Mouse (Mus musculus): ENCODE data around the gene Mbd5. TPM values are rescaled to one million over a fixed set of nuclear protein-coding genes. Genes with fewer than 3 reads are reported as not detected.

Mbd5 gene
- polyA plus RNA-seq, 1 experiment from 2014 or later, result 36.5 TPM

DNA sequence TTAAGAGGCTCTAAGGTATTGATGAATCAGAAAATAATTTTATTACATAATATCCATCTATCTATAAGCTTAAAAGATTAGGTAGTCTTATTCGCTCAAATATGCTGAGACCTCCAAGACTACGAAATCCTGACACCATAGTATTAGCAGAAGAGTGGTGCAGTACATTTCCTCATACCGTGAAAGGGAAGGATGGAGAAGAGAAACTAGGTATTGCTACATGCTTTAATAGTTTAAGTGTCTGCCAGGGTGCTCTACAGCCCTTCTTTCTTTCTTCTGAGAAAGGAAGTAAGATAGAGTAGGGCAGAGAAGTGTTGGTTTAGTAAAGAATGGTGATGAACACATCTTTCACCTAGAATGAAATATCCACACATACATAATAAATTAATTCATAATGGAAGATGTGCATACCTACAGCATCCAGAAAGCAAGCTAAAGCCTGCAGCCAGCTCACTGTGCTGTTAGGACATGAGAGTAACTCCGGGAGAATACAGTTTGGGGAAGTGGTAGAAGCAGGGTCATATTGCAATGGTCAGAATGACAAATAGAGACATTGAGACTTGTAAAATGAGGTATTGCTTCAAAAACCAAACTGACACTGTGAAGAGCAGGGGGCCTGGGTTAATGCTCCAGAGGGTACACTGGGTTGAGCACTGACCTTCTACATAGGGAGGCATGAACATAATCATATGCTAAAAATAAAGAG, 326.9 kb downstream of the Mbd5 start:
- peaks cover 9% of the 10 kb centered on the region for H3K4me1 ChIP-seq (replicated peaks)
- H3K36me3 ChIP-seq, result peaks cover 11% of the 10 kb centered on the region; the same call in 1 of the 2 replicates
- no peaks in the 10 kb centered on the region for H3K27me3 ChIP-seq
- ATAC-seq (ENCODE audit: low FRiP score, low read depth), result no peak
- no peak overlapping the region for H3K27ac ChIP-seq (replicated peaks)
- 94% methylated on average over 4 of the region's 4 CpGs for WGBS
- H3K4me3 ChIP-seq, result no peak overlapping the region
- H3K9ac ChIP-seq, result no peak overlapping the region
- H3K9me3 ChIP-seq, result no peaks in the 10 kb centered on the region
- no peak overlapping the region for H3K4me2 ChIP-seq

- no peaks in the 10 kb centered on the region for H3K9me3 ChIP-seq
- ATAC-seq (ENCODE audit: low FRiP score, low read depth), result no peak
- H3K27ac ChIP-seq (replicated peaks), result no peak overlapping the region
- no peak overlapping the region for H3K4me3 ChIP-seq
- H3K4me2 ChIP-seq, result no peak overlapping the region
- peaks cover 11% of the 10 kb centered on the region; the same call in 1 of the 2 replicates for H3K36me3 ChIP-seq
- no peak overlapping the region for H3K9ac ChIP-seq
- H3K4me1 ChIP-seq (replicated peaks), result no peaks in the 10 kb centered on the region
- no peaks in the 10 kb centered on the region for H3K27me3 ChIP-seq
Measured at GRCm38 (mm10) chr2:49280496-49280895, 331.2 kb downstream of the Mbd5 start.

DNA sequence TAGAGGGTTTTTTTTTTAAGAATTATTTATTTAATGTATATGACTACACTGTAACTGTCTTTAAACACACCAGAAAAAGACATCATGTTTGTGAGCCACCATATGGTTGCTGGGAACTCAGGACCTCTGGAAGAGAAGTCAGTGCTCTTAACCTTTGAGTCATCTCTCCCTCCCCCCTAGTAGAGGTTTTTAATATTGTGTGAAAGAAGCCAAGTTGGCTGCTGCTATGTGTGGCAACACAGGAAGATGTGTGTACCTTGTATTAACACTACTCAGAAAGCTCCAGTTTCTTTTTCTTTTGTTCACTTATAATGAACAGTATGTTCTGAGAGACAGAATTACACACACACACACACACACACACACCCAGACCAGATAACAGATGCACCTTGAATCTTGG, 334.3 kb downstream of the Mbd5 start:
- Histone ChIP-seq H3K9ac (no peak overlapping the region), H3K27me3 (no peaks in the 10 kb centered on the region), H3K27ac (replicated peaks) (no peak overlapping the region), H3K4me1 (replicated peaks) (no peaks in the 10 kb centered on the region), H3K4me2 (no peak overlapping the region), H3K9me3 (no peaks in the 10 kb centered on the region), H3K36me3 (peaks cover 9% of the 10 kb centered on the region; the same call in 1 of the 2 replicates), H3K4me3 (no peak overlapping the region)
- no peak for ATAC-seq (ENCODE audit: low FRiP score, low read depth)

GRCm38 (mm10) chr2:49286965-49287364, 337.7 kb downstream of the Mbd5 start:
- H3K9me3 ChIP-seq, result no peaks in the 10 kb centered on the region
- H3K27ac ChIP-seq (replicated peaks), result no peak overlapping the region
- 11% methylated on average over 1 of the region's 1 CpGs for WGBS
- no peak for ATAC-seq (ENCODE audit: low FRiP score, low read depth)
- H3K4me1 ChIP-seq (replicated peaks), result no peaks in the 10 kb centered on the region
- H3K9ac ChIP-seq, result no peak overlapping the region
- no peak overlapping the region for H3K4me3 ChIP-seq
- no peak overlapping the region for H3K4me2 ChIP-seq
- peaks cover 8% of the 10 kb centered on the region; the same call in 1 of the 2 replicates for H3K36me3 ChIP-seq
- no peaks in the 10 kb centered on the region for H3K27me3 ChIP-seq

DNA sequence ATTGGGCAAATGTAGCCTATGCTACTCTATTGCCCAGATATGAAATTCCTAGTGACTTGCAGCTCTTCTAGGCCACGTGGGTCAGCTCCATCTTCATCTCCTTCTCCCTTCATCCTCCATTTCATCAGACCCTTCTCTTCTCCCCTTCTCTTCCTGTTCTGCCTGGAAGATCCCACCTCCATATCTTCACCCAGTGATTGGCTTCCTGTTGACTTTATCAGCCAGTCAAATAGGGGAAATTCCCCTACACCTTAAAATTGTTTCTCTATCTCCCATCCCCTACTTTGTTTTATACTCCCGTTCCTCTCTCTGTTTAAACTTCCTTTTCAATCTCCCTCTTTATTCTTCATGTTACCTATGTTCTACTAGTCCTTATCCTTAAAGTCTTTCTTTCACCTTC, 342.4 kb downstream of the Mbd5 start:
- H3K27ac ChIP-seq (replicated peaks), result no peak overlapping the region
- WGBS, result 89% methylated on average over 2 of the region's 2 CpGs
- no peaks in the 10 kb centered on the region for H3K9me3 ChIP-seq
- ATAC-seq (ENCODE audit: low FRiP score, low read depth), result no peak
- H3K4me3 ChIP-seq, result no peak overlapping the region
- no peak overlapping the region for H3K9ac ChIP-seq
- H3K4me2 ChIP-seq, result no peak overlapping the region
- H3K4me1 ChIP-seq (replicated peaks), result no peaks in the 10 kb centered on the region
- H3K36me3 ChIP-seq, result peaks cover 13% of the 10 kb centered on the region
- H3K27me3 ChIP-seq, result no peaks in the 10 kb centered on the region

GRCm38 (mm10) chr2:49312629-49313447, 363.5 kb downstream of the Mbd5 start:
- H3K27me3 ChIP-seq, result no peaks in the 10 kb centered on the region
- H3K36me3 ChIP-seq, result no peaks in the 10 kb centered on the region
- H3K9ac ChIP-seq, result no peak overlapping the region
- no peak overlapping the region for H3K27ac ChIP-seq (replicated peaks)
- 0 out of 2 replicates have a peak, but pooled peaks cover 2% of the 10 kb centered on the region for H3K4me1 ChIP-seq (replicated peaks)
- WGBS, result 41% methylated on average over 19 of the region's 19 CpGs
- H3K4me3 ChIP-seq, result peak overlapping the region; percentile 31
- H3K9me3 ChIP-seq, result no peaks in the 10 kb centered on the region
- peak overlapping the region; percentile 47 for H3K4me2 ChIP-seq
- peak; percentile 88 for ATAC-seq (ENCODE audit: low FRiP score, low read depth)

- no peak for ATAC-seq (ENCODE audit: low FRiP score, low read depth)
- 96% methylated on average over 7 of the region's 7 CpGs for WGBS
- no peaks in the 10 kb centered on the region for H3K36me3 ChIP-seq
- H3K27me3 ChIP-seq, result no peaks in the 10 kb centered on the region
- no peaks in the 10 kb centered on the region for H3K9me3 ChIP-seq
- no peaks in the 10 kb centered on the region for H3K4me1 ChIP-seq (replicated peaks)
- H3K9ac ChIP-seq, result no peak overlapping the region
- H3K27ac ChIP-seq (replicated peaks), result no peak overlapping the region
- H3K4me2 ChIP-seq, result no peak overlapping the region
- no peak overlapping the region for H3K4me3 ChIP-seq
Measured at GRCm38 (mm10) chr2:49333594-49333993, 384.3 kb downstream of the Mbd5 start.

GRCm38 (mm10) chr2:49335267-49335666, 386.0 kb downstream of the Mbd5 start:
- WGBS, result 94% methylated on average over 9 of the region's 9 CpGs
- H3K4me1 ChIP-seq (replicated peaks), result no peaks in the 10 kb centered on the region
- H3K4me2 ChIP-seq, result no peak overlapping the region
- no peaks in the 10 kb centered on the region for H3K9me3 ChIP-seq
- H3K36me3 ChIP-seq, result no peaks in the 10 kb centered on the region
- no peak overlapping the region for H3K9ac ChIP-seq
- no peak overlapping the region for H3K27ac ChIP-seq (replicated peaks)
- H3K4me3 ChIP-seq, result no peak overlapping the region
- H3K27me3 ChIP-seq, result no peaks in the 10 kb centered on the region
- no peak for ATAC-seq (ENCODE audit: low FRiP score, low read depth)

GRCm38 (mm10) chr2:49344287-49344686, 395.0 kb downstream of the Mbd5 start:
- no peak overlapping the region for H3K9ac ChIP-seq
- no peak overlapping the region for H3K4me2 ChIP-seq
- WGBS, result 75% methylated on average over 2 of the region's 2 CpGs
- no peaks in the 10 kb centered on the region for H3K27me3 ChIP-seq
- no peaks in the 10 kb centered on the region for H3K9me3 ChIP-seq
- no peak overlapping the region for H3K4me3 ChIP-seq
- H3K4me1 ChIP-seq (replicated peaks), result no peaks in the 10 kb centered on the region
- no peaks in the 10 kb centered on the region for H3K36me3 ChIP-seq
- no peak for ATAC-seq (ENCODE audit: low FRiP score, low read depth)
- no peak overlapping the region for H3K27ac ChIP-seq (replicated peaks)

DNA sequence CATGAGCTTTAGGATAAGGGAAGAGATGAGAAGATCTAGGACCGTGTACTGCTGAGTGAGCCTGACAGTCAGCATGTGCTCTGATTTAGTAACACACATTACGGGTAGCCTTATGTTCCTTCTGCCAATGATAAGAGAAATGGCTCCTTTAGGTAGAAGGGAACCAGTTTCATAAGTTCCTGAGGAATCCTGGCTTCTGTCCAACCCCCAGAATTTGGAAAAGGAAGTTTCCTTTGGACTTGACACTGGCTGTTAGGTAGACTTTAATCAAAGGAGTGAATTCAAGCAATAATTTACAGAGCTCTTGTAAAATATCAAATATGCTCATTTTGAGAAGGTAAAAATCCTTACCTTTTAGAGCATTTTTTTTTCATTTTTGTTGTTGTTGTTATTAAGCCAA, 396.5 kb downstream of the Mbd5 start:
- Histone ChIP-seq H3K4me1 (replicated peaks) (no peaks in the 10 kb centered on the region), H3K9ac (no peak overlapping the region), H3K27me3 (no peaks in the 10 kb centered on the region), H3K36me3 (no peaks in the 10 kb centered on the region), H3K4me3 (no peak overlapping the region), H3K4me2 (no peak overlapping the region), H3K9me3 (no peaks in the 10 kb centered on the region), H3K27ac (replicated peaks) (no peak overlapping the region)
- 84% methylated on average over 2 of the region's 2 CpGs for WGBS
- no peak for ATAC-seq (ENCODE audit: low FRiP score, low read depth)

DNA sequence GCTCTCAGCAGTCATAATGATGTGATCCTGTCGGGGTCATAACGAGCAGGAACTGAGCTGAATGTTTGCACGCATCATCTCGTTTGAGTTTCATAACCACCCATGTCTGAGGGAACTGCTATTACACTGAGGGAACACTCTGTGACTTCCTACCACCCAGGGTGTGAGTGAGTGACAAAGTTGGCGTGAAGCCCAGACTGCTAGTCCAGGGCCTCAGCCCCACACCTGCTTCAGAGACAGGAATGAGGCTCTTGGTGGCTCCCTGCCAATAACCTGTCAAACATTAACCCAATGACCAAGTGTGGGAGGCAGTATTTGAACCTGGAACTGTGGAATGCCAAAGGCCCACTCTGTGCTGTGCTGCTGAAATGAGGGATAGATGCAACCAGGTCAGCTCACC, 400.5 kb downstream of the Mbd5 start:
- 60% methylated on average over 5 of the region's 5 CpGs for WGBS
- Histone ChIP-seq H3K4me3 (no peak overlapping the region), H3K36me3 (no peaks in the 10 kb centered on the region), H3K4me2 (no peak overlapping the region), H3K4me1 (replicated peaks) (no peaks in the 10 kb centered on the region), H3K9ac (no peak overlapping the region), H3K27ac (replicated peaks) (no peak overlapping the region), H3K9me3 (no peaks in the 10 kb centered on the region), H3K27me3 (no peaks in the 10 kb centered on the region)
- ATAC-seq (ENCODE audit: low FRiP score, low read depth), result no peak

DNA sequence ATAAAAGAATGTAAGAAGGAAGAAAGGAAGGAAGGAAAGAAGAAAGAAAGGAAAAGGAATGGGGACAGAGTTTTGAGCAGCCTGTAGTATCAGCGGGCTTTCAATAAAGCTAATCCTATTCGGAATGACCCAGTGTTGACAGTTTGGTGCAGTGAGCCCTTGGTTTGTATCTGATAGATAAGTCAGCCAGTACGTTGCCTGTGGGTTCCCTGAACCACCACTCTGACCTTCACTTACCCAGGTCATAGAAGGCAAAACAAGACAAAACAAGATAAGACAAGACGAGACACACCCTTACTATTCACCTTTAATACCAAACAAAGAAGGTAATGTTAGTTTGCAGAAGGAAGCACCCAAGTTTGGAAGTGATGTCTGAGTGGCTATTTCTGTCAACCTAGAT, 401.5 kb downstream of the Mbd5 start:
- no peaks in the 10 kb centered on the region for H3K9me3 ChIP-seq
- H3K4me1 ChIP-seq (replicated peaks), result no peaks in the 10 kb centered on the region
- 96% methylated on average over 4 of the region's 4 CpGs for WGBS
- H3K27me3 ChIP-seq, result no peaks in the 10 kb centered on the region
- no peaks in the 10 kb centered on the region for H3K36me3 ChIP-seq
- no peak overlapping the region for H3K4me2 ChIP-seq
- no peak overlapping the region for H3K4me3 ChIP-seq
- H3K9ac ChIP-seq, result no peak overlapping the region
- ATAC-seq (ENCODE audit: low FRiP score, low read depth), result no peak
- no peak overlapping the region for H3K27ac ChIP-seq (replicated peaks)

All from hindbrain, embryonic 15.5 days (tissue).